Mouse (Mus musculus): ENCODE results near the gene Dach1.

The Dach1 gene

DNA sequence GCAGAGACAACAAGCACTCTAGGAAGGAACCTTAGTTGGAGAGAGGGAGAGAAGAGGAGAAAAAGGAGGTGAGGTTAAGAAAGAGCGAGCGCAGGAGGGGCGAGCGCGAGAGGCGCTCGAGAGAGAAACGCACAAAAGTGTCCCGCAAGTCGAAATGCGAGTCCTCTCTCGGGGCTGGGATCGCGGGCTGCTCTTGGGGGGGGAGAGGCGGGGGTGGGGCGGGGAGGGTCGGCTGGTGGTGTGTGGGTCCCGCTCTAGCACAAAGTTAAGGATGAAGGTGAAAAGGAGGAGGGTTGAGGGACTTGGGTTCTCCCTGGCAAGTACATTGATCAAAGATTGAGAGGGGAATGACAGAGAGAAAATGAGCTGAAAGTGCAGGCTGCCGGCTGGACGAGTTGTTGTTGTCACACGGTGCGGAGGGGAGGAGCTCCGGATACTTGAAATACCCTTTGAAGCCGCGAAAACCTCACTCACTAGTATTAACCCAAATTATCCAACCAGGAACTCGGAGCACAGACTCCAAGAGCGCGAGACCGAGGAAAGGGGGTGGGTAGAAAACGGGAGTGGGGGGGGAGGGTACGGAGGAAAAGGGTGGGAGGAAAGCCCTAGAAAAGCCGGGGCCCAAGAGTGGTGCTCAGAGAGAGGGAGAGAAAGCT lies at the start of gene Dach1:
Gene Dach1, minus strand, starts transcription at position 345 of the 656 bp plus-strand sequence.
- in situ Hi-C loops (cut with MboI, MseI) = no loop called here

- in situ Hi-C loops (cut with MboI, MseI) = no loop called here
Observed at GRCm38 (mm10) chr14:98200089-98200488, 30.5 kb upstream of the Dach1 start.

- in situ Hi-C loops (cut with MboI, MseI) = no loop called here
Observed at GRCm38 (mm10) chr14:98181545-98181944, 12.0 kb upstream of the Dach1 start.

DNA sequence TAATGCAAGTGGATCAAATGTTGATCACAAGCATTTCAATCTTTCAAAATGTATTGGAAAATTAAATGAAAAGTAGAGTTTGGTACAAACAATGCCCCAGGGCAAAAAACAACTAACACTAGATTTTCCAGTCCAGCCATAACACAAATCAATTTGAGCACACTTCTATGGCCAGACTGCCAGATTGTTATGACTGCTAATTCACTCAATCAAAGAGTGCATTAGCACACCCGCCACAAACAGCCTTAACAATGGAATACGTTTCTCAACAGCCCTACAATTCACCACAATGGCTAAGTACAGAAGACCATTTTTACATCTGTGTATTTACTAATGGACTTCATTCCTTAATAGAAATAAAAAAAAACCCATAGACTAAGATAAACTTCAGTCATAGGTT lies 4.3 kb upstream of the Dach1 start:
- in situ Hi-C loops (cut with MboI, MseI) = no loop called here

DNA sequence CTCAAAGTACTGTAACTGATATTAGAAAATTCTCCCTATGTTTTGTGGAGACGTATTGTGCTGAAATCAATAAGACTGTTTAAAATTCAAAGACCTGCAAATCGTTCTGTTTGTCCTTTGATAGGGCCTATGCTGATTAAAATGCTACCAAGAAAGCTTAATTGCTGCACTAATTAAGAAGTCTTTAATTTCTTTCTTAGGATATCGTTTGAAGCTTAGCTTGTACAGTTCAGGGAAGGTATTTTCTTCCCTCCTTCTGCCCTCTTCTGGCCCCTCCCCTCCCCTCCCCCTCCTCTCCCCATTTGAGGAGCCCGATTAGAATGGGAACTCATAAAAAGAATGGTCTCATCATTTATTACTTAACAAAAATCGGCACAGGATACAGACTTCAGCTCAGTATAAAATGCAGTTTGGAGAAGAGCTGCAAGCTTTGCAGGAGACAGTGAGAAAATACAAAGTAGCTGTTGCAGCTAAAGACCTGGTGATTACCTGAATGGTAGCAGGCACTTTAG lies 2.9 kb upstream of the Dach1 start:
- in situ Hi-C loops (cut with MboI, MseI) = no loop called here

DNA sequence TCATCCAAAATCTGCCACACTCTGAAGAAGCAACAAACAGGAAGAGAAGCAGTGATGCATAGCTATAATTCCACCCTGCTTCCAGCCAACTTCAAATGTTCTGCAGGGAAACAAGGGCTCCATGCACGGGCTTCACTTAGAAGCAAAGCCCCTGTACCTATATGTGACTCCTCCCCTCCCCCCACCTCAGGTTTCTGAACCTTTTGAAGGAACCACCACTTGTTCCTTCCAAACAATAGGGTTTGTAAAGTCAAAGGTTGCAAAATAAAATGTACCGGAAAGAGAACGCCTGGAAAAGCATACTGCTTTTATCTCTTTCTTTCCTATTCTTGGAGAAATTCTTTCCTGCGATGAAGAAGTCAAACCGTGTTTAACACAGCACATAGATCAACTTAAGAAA lies 2.3 kb upstream of the Dach1 start:
- in situ Hi-C loops (cut with MboI, MseI) = no loop called here

- in situ Hi-C loops (cut with MboI, MseI) = no loop called here
Observed at GRCm38 (mm10) chr14:98168908-98169401, 610 bp downstream of the Dach1 start.

DNA sequence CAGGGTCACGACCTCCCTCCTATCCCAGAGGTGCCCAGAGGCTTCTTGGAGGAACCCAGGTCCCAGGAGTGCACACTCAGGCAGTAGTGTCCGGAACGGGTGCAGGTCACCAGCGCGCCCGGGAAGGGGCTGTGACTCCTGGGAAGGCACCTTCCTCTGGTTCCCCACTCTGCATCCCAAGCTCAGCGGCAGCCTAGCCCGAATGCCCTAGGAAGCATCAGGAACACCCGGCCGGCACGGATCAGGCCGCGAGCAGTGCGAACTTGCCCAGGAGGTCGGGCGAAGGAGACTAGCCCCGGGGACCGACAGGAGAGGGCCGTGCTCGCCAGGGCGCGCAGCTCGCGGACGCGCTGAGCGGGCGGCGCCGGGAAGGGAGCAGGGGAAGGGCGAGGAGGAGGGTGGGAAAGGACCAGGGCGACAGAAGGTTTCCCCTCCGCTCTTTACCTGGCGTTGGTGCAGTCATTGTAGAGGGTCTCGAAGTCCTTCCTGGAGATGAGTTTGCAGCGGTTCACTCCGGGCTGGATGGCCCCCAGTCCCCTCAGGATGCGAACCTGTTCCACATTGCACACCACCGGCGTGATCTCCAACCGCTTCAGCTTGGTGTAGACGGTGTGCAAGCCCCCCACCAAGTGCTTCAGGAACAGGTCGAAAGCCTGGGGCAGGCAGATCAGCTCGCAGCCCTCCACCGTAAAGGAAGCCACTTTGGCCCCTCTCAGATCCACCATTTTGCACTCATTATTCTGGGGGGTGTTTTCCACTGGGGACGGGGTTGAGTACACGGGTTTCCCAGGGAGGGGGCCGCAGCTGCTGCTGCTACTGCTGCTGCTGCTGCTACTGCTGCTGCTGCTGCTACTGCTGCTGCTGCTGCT lies 1.3 kb downstream of the Dach1 start:
- in situ Hi-C loops (cut with MboI, MseI) = no loop called here

- in situ Hi-C loops (cut with MboI, MseI) = no loop called here
Observed at GRCm38 (mm10) chr14:98167186-98168038, 2.2 kb downstream of the Dach1 start.

DNA sequence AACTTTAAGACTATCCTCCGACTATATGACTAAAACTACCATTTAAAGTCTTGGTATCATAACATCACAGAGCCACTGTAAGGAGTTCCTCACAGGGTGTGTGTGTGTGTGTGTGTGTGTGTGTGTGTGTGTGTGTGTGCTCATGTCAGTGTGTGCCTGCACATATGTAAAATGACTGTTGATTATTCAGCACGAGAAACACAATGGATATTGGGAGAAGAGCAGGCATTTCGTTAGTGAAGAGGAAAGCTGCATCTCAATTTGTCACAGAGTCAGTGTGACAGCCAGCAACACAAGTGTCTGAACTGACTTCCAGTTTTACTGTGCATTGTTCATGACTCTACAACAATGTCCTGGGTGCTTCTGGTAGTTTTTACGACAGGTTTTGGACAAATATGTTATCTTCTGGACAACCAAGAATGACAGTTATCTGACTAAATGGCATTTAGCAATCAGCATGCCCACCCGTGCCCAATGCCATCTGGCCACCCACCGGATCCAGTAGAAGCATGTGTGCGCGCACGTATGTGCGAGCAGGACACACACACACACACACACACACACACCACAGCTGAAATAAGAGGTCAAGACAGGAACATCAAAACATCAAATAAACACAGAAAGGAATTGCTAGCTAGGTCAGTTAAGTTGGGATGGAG lies 3.1 kb downstream of the Dach1 start:
- in situ Hi-C loops (cut with MboI, MseI) = no loop called here

- in situ Hi-C loops (cut with MboI, MseI) = no loop called here
Observed at GRCm38 (mm10) chr14:98156753-98157152, 12.8 kb downstream of the Dach1 start.

DNA sequence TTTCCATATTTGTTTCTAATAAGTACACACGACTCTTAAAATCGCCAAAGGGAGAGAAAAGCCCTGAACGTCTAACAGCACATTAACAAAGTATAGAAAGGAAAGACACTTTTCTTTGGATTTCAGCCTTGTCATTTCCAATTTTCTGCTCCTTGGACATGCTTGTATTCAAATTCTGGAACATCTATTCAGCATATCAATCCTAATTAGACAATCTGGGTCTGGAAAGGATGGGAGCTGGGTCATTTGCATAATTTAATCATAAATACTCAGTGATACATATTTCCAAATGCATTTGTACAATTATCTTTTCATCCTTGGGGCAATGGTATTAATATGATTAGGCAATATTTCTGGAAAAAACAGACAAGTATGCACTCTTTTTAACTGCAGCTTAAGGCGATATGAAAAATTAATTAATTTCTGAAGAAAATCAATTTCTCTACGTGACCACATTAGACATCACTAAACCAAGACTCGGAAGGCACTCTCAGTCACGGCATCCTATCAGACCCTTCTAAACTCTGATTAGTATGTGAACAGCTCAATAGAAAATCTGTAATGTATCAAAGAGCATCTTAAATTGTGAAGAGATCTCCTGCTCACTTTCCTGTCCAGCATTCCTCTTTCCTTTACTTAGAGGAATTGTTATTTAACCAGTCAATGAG lies 13.7 kb downstream of the Dach1 start:
- in situ Hi-C loops (cut with MboI, MseI) = no loop called here

DNA sequence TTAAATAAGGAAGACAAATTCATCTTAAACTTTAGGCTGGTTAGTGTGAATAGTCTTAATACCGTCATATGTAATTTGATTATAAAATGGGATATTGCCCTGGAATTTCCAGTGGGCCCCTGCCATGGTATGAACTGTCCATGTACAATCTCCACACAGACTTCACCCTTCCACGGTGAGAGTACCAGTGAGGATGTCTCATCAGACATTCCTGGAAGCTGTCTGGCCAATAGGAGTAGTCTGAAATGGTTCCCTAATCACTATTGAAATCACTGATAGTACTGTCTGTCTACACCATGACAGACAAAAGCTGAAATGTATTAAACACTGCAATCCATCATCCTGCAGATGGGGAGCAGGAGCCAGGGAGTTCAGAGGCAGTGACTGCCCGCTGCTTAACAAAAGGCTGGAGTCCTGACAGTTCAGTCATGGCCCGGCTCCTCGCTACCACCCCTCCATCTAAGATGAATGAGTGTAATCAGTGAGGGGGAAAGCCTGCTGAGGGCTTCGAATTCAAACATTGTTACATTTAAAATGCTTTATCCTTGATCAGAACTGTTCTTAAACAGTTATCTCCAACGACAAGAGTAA lies 14.6 kb downstream of the Dach1 start:
- in situ Hi-C loops (cut with MboI, MseI) = no loop called here

- in situ Hi-C loops (cut with MboI, MseI) = no loop called here
Observed at GRCm38 (mm10) chr14:98141758-98142157, 27.8 kb downstream of the Dach1 start.

DNA sequence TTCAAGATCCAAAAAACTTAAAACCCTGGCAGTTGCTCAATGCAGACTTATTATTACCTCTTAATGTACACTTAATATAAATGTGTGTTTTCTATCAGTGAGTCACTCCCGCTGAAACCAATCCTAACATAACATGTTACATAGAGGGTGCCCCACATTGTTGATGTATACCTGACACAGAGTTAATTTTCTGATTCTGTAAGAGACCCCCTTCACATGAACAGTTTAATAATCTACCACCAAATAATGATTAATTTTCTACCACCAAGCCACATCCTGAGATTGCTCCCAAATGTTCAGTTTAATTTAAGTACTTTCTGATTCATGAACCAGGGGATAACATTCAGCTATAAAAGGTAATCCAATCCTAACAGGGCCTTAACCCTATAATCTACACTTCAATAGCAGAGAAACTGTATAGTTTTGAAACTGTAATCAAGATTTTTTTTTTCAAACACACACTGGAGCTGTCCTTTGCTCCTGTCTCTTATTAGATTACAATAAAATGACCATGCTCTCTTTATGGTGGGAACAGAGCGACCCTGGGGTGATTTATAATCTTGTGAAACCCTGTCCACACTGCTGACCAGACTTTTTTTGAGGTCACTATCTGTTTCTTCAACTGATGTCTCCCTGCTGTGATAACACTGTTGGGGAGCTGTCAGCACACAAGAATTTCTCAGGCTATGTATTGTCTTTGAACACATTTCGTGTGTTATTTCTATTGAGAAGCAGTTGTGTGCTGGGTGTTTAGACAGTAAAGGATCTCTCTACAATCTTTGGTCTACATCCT lies 30.5 kb downstream of the Dach1 start:
- in situ Hi-C loops (cut with MboI, MseI) = no loop called here

DNA sequence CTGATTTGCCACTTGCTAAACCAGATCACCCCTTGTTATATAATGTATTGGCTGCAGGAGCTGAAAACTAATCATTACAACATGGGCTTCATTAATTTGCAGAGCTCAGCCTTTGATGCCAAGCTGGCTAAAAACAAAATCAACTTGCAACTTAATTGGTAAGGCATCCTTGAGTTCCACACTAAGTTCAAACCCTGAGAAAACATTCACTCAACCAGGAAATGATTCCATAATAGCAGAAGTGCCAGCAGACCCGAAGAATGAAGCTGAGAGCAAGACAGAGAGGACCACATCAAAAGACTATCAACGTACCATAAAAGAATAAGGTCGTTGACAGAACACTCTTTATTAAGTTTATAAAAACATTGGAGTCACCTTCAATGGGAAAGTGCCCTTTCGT lies 35.0 kb downstream of the Dach1 start:
- in situ Hi-C loops (cut with MboI, MseI) = no loop called here

DNA sequence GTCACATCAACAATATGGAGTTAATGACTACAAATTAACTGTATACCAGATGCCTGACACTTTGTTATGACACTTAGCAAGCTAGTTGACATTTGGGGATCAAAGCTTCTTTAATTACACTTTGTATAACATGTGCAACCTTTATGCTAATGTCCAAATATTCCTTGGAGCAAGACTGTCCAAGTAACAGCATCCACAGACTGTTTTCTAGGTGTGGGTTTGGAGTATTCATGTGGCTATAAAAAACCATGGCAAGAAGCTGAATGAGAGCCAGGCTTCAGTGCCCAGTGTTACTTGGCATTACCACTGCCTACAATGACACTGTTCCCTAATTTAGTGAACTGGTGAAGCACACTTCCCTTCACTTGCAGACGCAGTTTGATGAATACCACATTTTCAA lies 46.5 kb downstream of the Dach1 start:
- in situ Hi-C loops (cut with MboI, MseI) = no loop called here

DNA sequence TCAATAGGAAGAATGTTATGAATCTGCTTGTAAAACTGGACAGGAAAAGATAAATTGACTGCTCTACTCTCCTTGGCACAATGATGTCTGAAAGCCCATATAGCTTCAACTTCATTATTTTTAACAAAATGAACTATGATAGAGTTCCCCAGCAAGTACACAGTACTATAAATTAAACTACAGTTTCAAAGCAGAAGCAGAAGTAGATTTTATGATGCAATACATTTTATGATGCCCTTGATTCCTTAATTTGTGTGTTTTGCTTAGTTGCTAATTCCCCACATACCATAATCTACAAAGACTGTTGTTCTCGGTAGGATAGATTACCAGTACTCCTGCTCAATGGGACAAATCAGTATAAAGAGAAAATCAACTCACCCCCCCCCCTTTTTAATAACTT lies 52.9 kb downstream of the Dach1 start:
- in situ Hi-C loops (cut with MboI, MseI) = no loop called here

DNA sequence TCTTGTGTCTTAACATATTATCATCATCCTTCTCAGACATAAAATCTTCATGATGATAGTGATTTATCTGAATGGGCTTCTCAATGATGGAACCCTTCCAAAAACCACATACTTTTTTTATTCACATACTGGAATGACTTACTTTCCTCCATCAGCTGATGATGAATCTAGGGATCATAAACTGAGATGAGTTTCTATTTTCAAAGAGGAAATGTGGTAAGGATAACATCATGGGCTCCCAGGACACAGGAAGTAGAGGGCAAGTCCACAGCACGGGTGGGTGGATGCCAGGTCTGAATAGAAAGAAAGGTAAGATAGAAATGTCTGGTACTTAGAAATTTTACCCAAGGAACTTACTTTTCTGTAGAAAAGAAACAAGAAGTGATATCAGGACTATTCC lies 56.5 kb downstream of the Dach1 start:
- in situ Hi-C loops (cut with MboI, MseI) = no loop called here

- in situ Hi-C loops (cut with MboI, MseI) = no loop called here
Observed at GRCm38 (mm10) chr14:98109929-98110328, 59.6 kb downstream of the Dach1 start.
